Mouse (Mus musculus) heart, postnatal 0 days (tissue): ENCODE measurements around the gene Pygl.

ENCODE experiments used
- CTCF ChIP-seq: IDR thresholded peaks from 2 replicates; pipeline ENCODE4 v1.5.1; 2016; ENCODE audit warnings: antibody characterized with exemption, control low read depth, low read depth
- EP300 ChIP-seq: IDR thresholded peaks from 2 replicates; pipeline ENCODE4 v1.6.1; 2016; ENCODE audit warnings: antibody characterized with exemption, low read depth

GRCm38 (mm10) chr12:70239741-70240140 is 8.5 kb upstream of the Pygl start:
- TF ChIP-seq CTCF (no peak), EP300 (no peak)
